Mouse (Mus musculus) lung, embryonic 16.5 days (tissue): ENCODE measurements around the gene Utp15. TPM values are rescaled to one million over a fixed set of nuclear protein-coding genes. Genes with fewer than 3 reads are reported as not detected.

Source experiments
- ATAC-seq: fragments of 200-750 bp; cut with Nextera tagmentation; 2 replicates; pipeline ENCODE4 v1.8.0; 2017; ENCODE audit warnings: low read depth, mild to moderate bottlenecking, moderate library complexity
- H3K27ac ChIP-seq: fragments of 300-500 bp; sonication (generic); 2 replicates; pipeline ENCODE4 v1.5.1; 2014; ENCODE audit warnings: mild to moderate bottlenecking, control low read depth, low read length
- H3K27me3 ChIP-seq: fragments of 300-500 bp; sonication (generic); 2 replicates; pipeline ENCODE4 v1.6.1; 2014; ENCODE audit warnings: low read depth, low read length, mixed read lengths; ENCODE audit not compliant: control insufficient read depth, insufficient read depth
- H3K36me3 ChIP-seq: fragments of 300-500 bp; sonication (generic); 2 replicates; pipeline ENCODE4 v1.6.1; 2014; ENCODE audit warnings: low read length; ENCODE audit not compliant: control insufficient read depth, insufficient read depth
- H3K4me1 ChIP-seq: fragments of 300-500 bp; sonication (generic); replicated peaks from 2 replicates; pipeline ENCODE4 v1.6.1; 2014; ENCODE audit warnings: low read length, mixed read lengths; ENCODE audit not compliant: control insufficient read depth, insufficient read depth
- H3K4me2 ChIP-seq: fragments of 300-500 bp; sonication (generic); 2 replicates; pipeline ENCODE4 v1.6.1; 2014; ENCODE audit warnings: low read depth, low read length, control low read depth
- H3K4me3 ChIP-seq: fragments of 300-500 bp; sonication (generic); 2 replicates; pipeline ENCODE4 v1.5.1; 2014; ENCODE audit warnings: mild to moderate bottlenecking, low read length, control low read depth
- H3K9ac ChIP-seq: fragments of 300-500 bp; sonication (generic); 2 replicates; pipeline ENCODE4 v1.6.1; 2014; ENCODE audit warnings: low read length, control low read depth
- H3K9me3 ChIP-seq: fragments of 300-500 bp; sonication (generic); 2 replicates; pipeline ENCODE4 v1.6.1; 2016; ENCODE audit warnings: low read length; ENCODE audit not compliant: control insufficient read depth
- WGBS: fragments of 180-500 bp; shearing (Covaris S2); extraction: QIAGEN DNeasy Blood & Tissue Kit; methylation state at CpG from one replicate; pipeline ENCODE4 v1.1.7; 2014; 5-methylcytosine and 5-hydroxymethylcytosine counted together
- polyA plus RNA-seq: library from polyadenylated mRNA; unstranded; fragments of >200 nt; fragmentation: Nextera tagmentation; extraction: Ambion mirVana; gene quantifications from 2 replicates; pipeline ENCODE4 v1.2.1, GENCODE M21; 2015

Utp15 gene
- polyA plus RNA-seq, 1 experiment from 2014 or later, result 28.6 TPM

DNA sequence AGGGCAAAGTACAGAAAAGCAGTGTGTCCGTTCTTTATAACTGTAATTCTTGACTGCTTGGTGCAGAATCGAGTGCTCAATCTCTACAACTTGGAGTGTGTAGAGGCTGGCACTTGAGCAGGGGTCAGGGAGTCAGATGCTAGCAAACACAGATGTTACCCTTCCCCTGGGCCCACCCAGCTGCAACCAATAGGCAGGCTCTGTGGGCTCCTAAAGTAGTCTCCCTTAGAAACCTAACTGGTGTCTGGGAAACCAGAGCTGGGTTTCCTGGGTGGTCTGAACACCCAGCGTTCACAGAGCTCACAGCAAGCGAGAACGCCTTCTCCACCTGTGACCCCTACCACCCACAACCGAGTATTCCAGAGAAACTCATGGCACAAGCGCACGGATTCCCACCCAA is 57.7 kb downstream of the Utp15 start:
- H3K27ac ChIP-seq, result peak overlapping the region; percentile 93
- H3K4me2 ChIP-seq, result peak overlapping the region; percentile 93
- 17% methylated on average over 8 of the region's 8 CpGs for WGBS
- no peak for ATAC-seq
- H3K4me1 ChIP-seq, result peaks cover 10% of the 10 kb centered on the region
- peak overlapping the region; percentile 69 for H3K4me3 ChIP-seq
- H3K9me3 ChIP-seq, result no peaks in the 10 kb centered on the region
- H3K9ac ChIP-seq, result peak overlapping the region; percentile 77
- no peaks in the 10 kb centered on the region for H3K36me3 ChIP-seq
- H3K27me3 ChIP-seq, result no peaks in the 10 kb centered on the region

DNA sequence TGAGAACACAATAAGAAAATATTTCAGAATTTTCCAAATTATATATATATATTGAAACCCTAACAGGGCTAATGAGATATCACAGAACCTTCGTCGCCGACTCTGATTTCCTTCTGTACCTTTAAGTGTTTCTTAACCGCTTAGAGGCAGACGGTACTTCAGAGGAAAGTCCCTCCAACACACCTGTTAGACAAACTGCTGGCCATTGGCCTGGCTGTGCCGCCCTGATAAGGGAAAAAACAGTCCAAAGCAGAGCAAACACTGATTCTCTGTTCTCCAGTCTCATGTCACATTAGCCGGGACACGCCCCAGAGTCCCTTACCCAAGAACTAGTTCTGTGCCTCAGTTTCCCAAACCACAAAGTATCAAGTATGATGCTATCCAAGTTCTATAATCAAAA is 58.5 kb downstream of the Utp15 start:
- Histone ChIP-seq H3K9me3 (no peaks in the 10 kb centered on the region), H3K4me2 (peak overlapping the region; percentile 93), H3K36me3 (no peaks in the 10 kb centered on the region), H3K9ac (no peak overlapping the region), H3K4me3 (peak overlapping the region; percentile 69; the same call in 1 of the 2 replicates), H3K27me3 (no peaks in the 10 kb centered on the region), H3K4me1 (peaks cover 10% of the 10 kb centered on the region), H3K27ac (no peak overlapping the region)
- 61% methylated on average over 8 of the region's 8 CpGs for WGBS
- ATAC-seq, result no peak

- Histone ChIP-seq H3K4me2 (no peak overlapping the region), H3K27me3 (no peaks in the 10 kb centered on the region), H3K27ac (no peak overlapping the region), H3K4me3 (no peak overlapping the region), H3K9ac (0 out of 2 replicates have a peak overlapping the region, but pooled peaks have one; percentile 15), H3K4me1 (peaks cover 10% of the 10 kb centered on the region), H3K36me3 (no peaks in the 10 kb centered on the region), H3K9me3 (no peaks in the 10 kb centered on the region)
- WGBS, result 48% methylated on average over 9 of the region's 9 CpGs
- ATAC-seq, result no peak
Measured at GRCm38 (mm10) chr13:98201436-98201835, 61.4 kb downstream of the Utp15 start.

Other genes with a start within 250 kb of the Utp15 start
- 21.7 and 24.4 TPM in 2 replicates for gene Arhgef28, start 56.6 kb downstream of the Utp15 start, polyA plus RNA-seq
- gene Ankra2, start within 50 bp of the Utp15 start, polyA plus RNA-seq, result 16.8 and 17.2 TPM in 2 replicates
- gene Gm21976, start 16.8 kb upstream of the Utp15 start, polyA plus RNA-seq, result not detected in 2 replicates
- 621 and 661 TPM in 2 replicates for gene Btf3, start 54.0 kb upstream of the Utp15 start, polyA plus RNA-seq
- gene Foxd1, start 91.2 kb upstream of the Utp15 start, polyA plus RNA-seq, result 0.08 TPM in 1 of 2 replicates, not detected in the other
- gene Gm10320, start 229.0 kb upstream of the Utp15 start, polyA plus RNA-seq, result 1.2 and 1.8 TPM in 2 replicates